Mouse (Mus musculus) erythroid progenitor cell, adult 5-6 weeks (primary cell): Measurements from ENCODE around the gene Mmd. TPM values are rescaled to one million over a fixed set of nuclear protein-coding genes. Genes with fewer than 3 reads are reported as not detected.

Experiments
- ATAC-seq: replicated peaks from 2 replicates; pipeline ENCODE4 v1.8.0; 2016; ENCODE audit warnings: moderate number of reproducible peaks, mild to moderate bottlenecking, moderate TSS enrichment, inconsistent platforms; ENCODE audit not compliant: poor library complexity, low FRiP score, severe bottlenecking
- total RNA-seq, 2 experiments: library from RNA; stranded (forward) in 1 of 2; stranded (reverse) in 1 of 2; fragments of 150-400 nt in 1 of 2; fragments of 186-747, 209-891 nt in 1 of 2; gene quantifications; 2 replicates each; pipeline versions ENCODE4 v1.2.3 to v1.2.4; 2015 to 2017; ENCODE audit warnings: low replicate concordance in 2 of 2

Mmd gene
- 6.3 and 6.8 TPM in 2 replicates for total RNA-seq (2015; ENCODE audit: low replicate concordance)
- total RNA-seq (2017; ENCODE audit: low replicate concordance) = 2.6 and 7.0 TPM in 2 replicates

- ATAC-seq = peak; percentile 99
Measured at GRCm38 (mm10) chr11:90249025-90249650, at the start of gene Mmd. TSS of gene Mmd (plus strand) at chr11:90249456.

- ATAC-seq = no peak
Measured at GRCm38 (mm10) chr11:90200826-90201225, 48.4 kb upstream of the Mmd start.

- no peak for ATAC-seq
Measured at GRCm38 (mm10) chr11:90214246-90214645, 35.0 kb upstream of the Mmd start.

- no peak for ATAC-seq
Measured at GRCm38 (mm10) chr11:90220022-90220645, 29.1 kb upstream of the Mmd start.

- no peak for ATAC-seq
Measured at GRCm38 (mm10) chr11:90220750-90221149, 28.5 kb upstream of the Mmd start.

- ATAC-seq = no peak
Measured at GRCm38 (mm10) chr11:90224914-90225470, 24.3 kb upstream of the Mmd start.

GRCm38 (mm10) chr11:90227000-90227922 is 22.0 kb upstream of the Mmd start:
- ATAC-seq = no peak

GRCm38 (mm10) chr11:90228251-90228949 is 20.9 kb upstream of the Mmd start:
- ATAC-seq = no peak

- no peak for ATAC-seq
Measured at GRCm38 (mm10) chr11:90229800-90230199, 19.5 kb upstream of the Mmd start.

GRCm38 (mm10) chr11:90230671-90231070 is 18.6 kb upstream of the Mmd start:
- no peak for ATAC-seq

GRCm38 (mm10) chr11:90231631-90232030 is 17.6 kb upstream of the Mmd start:
- no peak for ATAC-seq

GRCm38 (mm10) chr11:90232685-90233084 is 16.6 kb upstream of the Mmd start:
- no peak for ATAC-seq

- no peak for ATAC-seq
Measured at GRCm38 (mm10) chr11:90235221-90235620, 14.0 kb upstream of the Mmd start.

GRCm38 (mm10) chr11:90237616-90238015 is 11.6 kb upstream of the Mmd start:
- ATAC-seq = no peak

GRCm38 (mm10) chr11:90238657-90239056 is 10.6 kb upstream of the Mmd start:
- ATAC-seq = no peak

GRCm38 (mm10) chr11:90240652-90241330 is 8.5 kb upstream of the Mmd start:
- no peak for ATAC-seq

- no peak for ATAC-seq
Measured at GRCm38 (mm10) chr11:90241874-90242273, 7.4 kb upstream of the Mmd start.

- ATAC-seq = no peak
Measured at GRCm38 (mm10) chr11:90243300-90243699, 6.0 kb upstream of the Mmd start.

- no peak for ATAC-seq
Measured at GRCm38 (mm10) chr11:90245630-90246029, 3.6 kb upstream of the Mmd start.
